ENCODE assay signal across 8 mouse cellular contexts in the genomic region with DNA sequence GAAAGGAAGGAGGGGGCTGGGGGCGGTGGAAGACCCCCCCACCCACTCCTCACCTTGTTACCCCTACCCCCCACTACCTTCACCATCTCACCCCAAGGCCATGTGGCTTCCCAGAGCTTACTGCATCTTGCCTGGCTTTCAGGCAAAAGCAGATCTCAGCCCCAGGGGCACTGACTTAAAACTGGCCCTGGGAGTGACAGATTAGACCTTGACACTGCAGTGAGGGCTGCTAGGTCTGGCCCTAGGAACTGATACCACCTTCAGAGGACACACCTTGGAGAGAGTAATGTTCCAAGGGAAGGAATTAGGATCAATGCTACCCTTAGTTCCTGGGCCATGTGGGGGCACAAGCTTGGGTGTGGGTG. TPM values are rescaled to one million over a fixed set of nuclear protein-coding genes. Genes with fewer than 3 reads are reported as not detected.
A peak's percentile ranks its signal among the peaks of the same experiment; 100 is the strongest.
DNase-seq lines count a peak whose midpoint lies in the region; ATAC-seq and TF ChIP-seq lines count a peak whose summit lies in the region.

No protein-coding gene starts in this region.

- no peak for TF ChIP-seq POLR2A in ES-Bruce4 (IDR thresholded peaks at IDR 0.05; ENCODE audit: insufficient read depth, low read length)
- no peak for TF ChIP-seq POLR2A in small intestine, adult 2 months (IDR thresholded peaks at IDR 0.05; ENCODE audit: low read depth, low read length)

- H3K4me3 ChIP-seq in heart, embryonic 11.5 days (ENCODE audit: low read depth, low read length): peak overlapping the region; percentile 93
- H3K4me3 ChIP-seq in ES-Bruce4 (ENCODE audit: low read depth, low read length): peak overlapping the region; percentile 41; the same call in 1 of the 2 replicates
- peak overlapping the region; percentile 89 for H3K4me3 ChIP-seq in forebrain, embryonic 10.5 days
- peak overlapping the region; percentile 80 for H3K4me3 ChIP-seq in limb, embryonic 12.5 days (replicated peaks)
- H3K4me3 ChIP-seq in small intestine, adult 2 months (ENCODE audit: low read depth, low read length): peak overlapping the region; percentile 40

- no peak for DNase-seq in heart, adult 18-20 months
- no peak for DNase-seq in forebrain, embryonic 10.5 days (ENCODE audit: extremely low spot score, low spot score)
- DNase-seq in ovary, postnatal 36 days (ENCODE audit: low spot score): no peak
- no peak for DNase-seq in yolk sac, embryonic 10.5 days (ENCODE audit: low spot score)

- H3K9ac ChIP-seq in heart, embryonic 11.5 days (ENCODE audit: low read depth, low read length): peak overlapping the region; percentile 97
- H3K9ac ChIP-seq in ES-Bruce4 (ENCODE audit: low read depth, poor library complexity, severe bottlenecking): peak overlapping the region; percentile 90; the same call in 1 of the 2 replicates
- H3K9ac ChIP-seq in limb, embryonic 12.5 days (replicated peaks): peak overlapping the region; percentile 90; the same call in 1 of the 2 replicates

- no peaks in the 10 kb centered on the region for H3K27me3 ChIP-seq in heart, embryonic 11.5 days (ENCODE audit: control insufficient read depth, insufficient read depth, low read length)
- H3K27me3 ChIP-seq in ES-Bruce4 (ENCODE audit: control insufficient read depth, insufficient read depth, low read length, poor library complexity, severe bottlenecking): no peaks in the 10 kb centered on the region
- H3K27me3 ChIP-seq in forebrain, embryonic 10.5 days (ENCODE audit: poor library complexity, severe bottlenecking): no peaks in the 10 kb centered on the region
- H3K27me3 ChIP-seq in limb, embryonic 12.5 days: no peaks in the 10 kb centered on the region
- no peaks in the 10 kb centered on the region for H3K27me3 ChIP-seq in small intestine, adult 2 months (ENCODE audit: control insufficient read depth, insufficient read depth, low read length)

- no peak for TF ChIP-seq EP300 in ES-Bruce4 (IDR thresholded peaks at IDR 0.05; ENCODE audit: insufficient read depth, low read depth, low read length)

- no peaks in the 10 kb centered on the region for H3K9me3 ChIP-seq in heart, embryonic 11.5 days (replicated peaks; ENCODE audit: control insufficient read depth, low read length)
- H3K9me3 ChIP-seq in ES-Bruce4 (replicated peaks; ENCODE audit: control insufficient read depth, insufficient read depth, low read length, poor library complexity, severe bottlenecking): no peaks in the 10 kb centered on the region
- H3K9me3 ChIP-seq in forebrain, embryonic 10.5 days: no peaks in the 10 kb centered on the region
- no peaks in the 10 kb centered on the region for H3K9me3 ChIP-seq in limb, embryonic 12.5 days

- TF ChIP-seq CTCF in ES-Bruce4 (IDR thresholded peaks at IDR 0.05; ENCODE audit: low read depth, low read length): no peak
- no peak for TF ChIP-seq CTCF in small intestine, adult 2 months (IDR thresholded peaks at IDR 0.05; ENCODE audit: extremely low read depth, insufficient read length, insufficient replicate concordance, low read depth, low read length)

- ATAC-seq in heart, embryonic 11.5 days (replicated peaks; ENCODE audit: insufficient number of reproducible peaks, low FRiP score, low TSS enrichment): peak; percentile 33
- no peak; the same call in 1 of the 2 replicates for ATAC-seq in limb, embryonic 12.5 days (ENCODE audit: insufficient number of reproducible peaks, insufficient read depth, low FRiP score, low TSS enrichment, low read depth)

- no peaks in the 10 kb centered on the region for H3K36me3 ChIP-seq in heart, embryonic 11.5 days (ENCODE audit: control insufficient read depth, insufficient read depth, low read length)
- no peaks in the 10 kb centered on the region for H3K36me3 ChIP-seq in ES-Bruce4 (ENCODE audit: control insufficient read depth, insufficient read depth, low read length, poor library complexity, severe bottlenecking)
- H3K36me3 ChIP-seq in forebrain, embryonic 10.5 days (replicated peaks): no peaks in the 10 kb centered on the region
- H3K36me3 ChIP-seq in limb, embryonic 12.5 days: no peaks in the 10 kb centered on the region
- H3K36me3 ChIP-seq in small intestine, adult 2 months (ENCODE audit: control insufficient read depth, insufficient read depth, low read length): no peaks in the 10 kb centered on the region

- H3K4me2 ChIP-seq in heart, embryonic 11.5 days: peak overlapping the region; percentile 94
- peak overlapping the region; percentile 85 for H3K4me2 ChIP-seq in limb, embryonic 12.5 days

- peaks cover 3% of the 10 kb centered on the region for H3K4me1 ChIP-seq in heart, embryonic 11.5 days (ENCODE audit: control insufficient read depth, insufficient read depth, low read length)
- H3K4me1 ChIP-seq in ES-Bruce4 (ENCODE audit: control insufficient read depth, insufficient read depth, low read length): peaks cover under 1% of the 10 kb centered on the region
- peaks cover 26% of the 10 kb centered on the region for H3K4me1 ChIP-seq in forebrain, embryonic 10.5 days
- peaks cover 2% of the 10 kb centered on the region for H3K4me1 ChIP-seq in limb, embryonic 12.5 days (replicated peaks)
- H3K4me1 ChIP-seq in small intestine, adult 2 months (ENCODE audit: control insufficient read depth, insufficient read depth, insufficient read length, low read length): peaks cover 23% of the 10 kb centered on the region; the same call in 1 of the 2 replicates

- no CpG with 5 or more reads among the region's 1 CpGs for WGBS in heart, embryonic 11.5 days (ENCODE audit: insufficient replicate concordance)
- WGBS in forebrain, embryonic 10.5 days: no CpG with 5 or more reads among the region's 1 CpGs
- no CpG with 5 or more reads among the region's 1 CpGs for WGBS in limb, embryonic 12.5 days
- 0% methylated on average over 1 of the region's 1 CpGs for WGBS in small intestine, adult 2 months

- H3K27ac ChIP-seq in heart, embryonic 11.5 days (ENCODE audit: low read depth, low read length): no peak overlapping the region
- no peak overlapping the region for H3K27ac ChIP-seq in ES-Bruce4 (ENCODE audit: insufficient read depth, low read length)
- peak overlapping the region; percentile 99 for H3K27ac ChIP-seq in forebrain, embryonic 10.5 days
- H3K27ac ChIP-seq in limb, embryonic 12.5 days: no peak overlapping the region
- H3K27ac ChIP-seq in small intestine, adult 2 months (ENCODE audit: insufficient read depth, low read depth, low read length): no peak overlapping the region

RNA-seq across cellular contexts. Expression of a gene that starts 0.4 kb away (rescaled TPM):
- polyA plus RNA-seq in heart, embryonic 11.5 days (2014; fragmentation: Nextera tagmentation; extraction: Ambion mirVana): 90.5 and 101 TPM in 2 replicates
- 100 to 1,000 TPM; 157 to 168 TPM for total RNA-seq in heart, adult 18-20 months (2021)
- 87.4 and 90.8 TPM in 2 replicates for polyA plus RNA-seq in ES-Bruce4 (2011; ENCODE audit: insufficient read depth, insufficient read length, low read depth, missing spikeins)
- 63.3 and 63.4 TPM in 2 replicates for polyA plus RNA-seq in forebrain, embryonic 10.5 days (2016; fragmentation: Nextera tagmentation; extraction: Ambion mirVana)
- polyA plus RNA-seq in limb, embryonic 12.5 days (2016; fragmentation: Nextera tagmentation; extraction: Ambion mirVana): 51.4 and 51.7 TPM in 2 replicates
- polyA plus RNA-seq in small intestine, adult 2 months (2012; rRNA removed): 6.6 and 13.1 TPM in 2 replicates

Comparison
In these comparisons a context has a peak if more than half of its experiments do, and no peak if none do; other contexts are left out.
1. H3K4me3 ChIP-seq: peak in every context shown above with its lines; median percentile 93 in heart, embryonic 11.5 days; 89 in forebrain, embryonic 10.5 days; 80 in limb, embryonic 12.5 days; 41 in ES-Bruce4; 40 in small intestine, adult 2 months.